Mouse (Mus musculus): ENCODE data around the gene Myo1e.

The Myo1e gene

DNA sequence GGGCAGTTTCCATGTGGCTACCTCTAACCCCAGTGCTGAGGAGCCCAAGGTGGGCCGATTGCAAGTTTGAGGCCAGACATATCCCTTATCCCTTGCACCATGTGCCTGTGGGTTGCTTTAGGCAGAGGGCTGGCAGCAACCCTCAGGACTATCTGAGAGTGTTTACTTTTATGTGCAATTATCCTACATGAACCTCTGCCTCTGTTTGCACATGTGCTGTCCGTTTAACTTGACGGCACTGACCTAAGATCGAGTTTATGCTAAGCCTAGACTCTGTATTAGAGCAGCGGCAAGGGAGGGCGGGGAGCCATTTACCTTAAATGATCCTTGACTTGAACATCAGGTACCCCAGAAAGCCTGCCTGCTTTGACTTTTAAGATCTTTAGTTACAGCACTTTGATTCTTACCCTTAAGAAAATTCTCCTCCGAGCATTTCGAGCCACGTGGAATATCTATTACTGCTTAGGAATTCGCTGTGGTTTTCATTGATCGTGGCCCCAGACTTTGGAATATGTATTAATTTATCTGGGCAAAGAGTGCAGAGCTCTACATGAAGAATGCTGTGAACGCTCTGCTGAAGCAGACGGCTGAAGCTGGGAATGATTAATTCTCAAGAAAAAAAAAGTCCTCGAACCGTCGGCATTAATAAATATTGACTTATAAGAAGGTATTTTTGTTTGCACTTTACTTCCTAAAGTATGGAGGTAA lies 33.7 kb downstream of the Myo1e start:
- no peak for TF ChIP-seq GATA4 (IDR thresholded peaks at IDR 0.05; ENCODE audit: insufficient replicate concordance, low read length)

DNA sequence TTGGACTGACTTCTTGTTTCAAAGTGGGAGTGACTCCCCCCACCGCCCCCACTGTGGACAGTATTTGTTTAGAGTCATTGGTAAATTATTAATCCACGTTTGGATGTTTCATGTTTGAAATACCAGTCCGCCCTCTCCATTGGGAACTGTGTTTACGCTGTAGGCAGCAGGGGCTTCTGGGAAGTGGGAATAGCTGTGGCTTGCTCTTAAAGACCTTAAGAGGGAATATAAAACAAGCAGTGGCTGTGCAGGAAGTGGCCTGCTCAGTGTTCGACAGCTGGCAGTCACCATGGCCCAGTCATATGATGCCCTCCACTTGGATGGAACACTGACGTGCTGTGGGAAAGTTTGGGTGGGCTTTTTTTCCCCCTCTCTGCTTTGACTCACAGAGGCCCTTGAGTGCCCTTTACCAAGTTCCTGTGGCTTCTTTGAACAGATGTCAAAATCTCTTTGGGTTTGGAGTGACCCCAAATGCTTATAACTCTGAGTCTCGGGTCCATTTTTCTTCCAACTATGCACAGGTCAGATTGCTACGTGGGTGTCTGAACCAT lies 34.3 kb downstream of the Myo1e start:
- TF ChIP-seq GATA4 (IDR thresholded peaks at IDR 0.05; ENCODE audit: insufficient replicate concordance, low read length): no peak

DNA sequence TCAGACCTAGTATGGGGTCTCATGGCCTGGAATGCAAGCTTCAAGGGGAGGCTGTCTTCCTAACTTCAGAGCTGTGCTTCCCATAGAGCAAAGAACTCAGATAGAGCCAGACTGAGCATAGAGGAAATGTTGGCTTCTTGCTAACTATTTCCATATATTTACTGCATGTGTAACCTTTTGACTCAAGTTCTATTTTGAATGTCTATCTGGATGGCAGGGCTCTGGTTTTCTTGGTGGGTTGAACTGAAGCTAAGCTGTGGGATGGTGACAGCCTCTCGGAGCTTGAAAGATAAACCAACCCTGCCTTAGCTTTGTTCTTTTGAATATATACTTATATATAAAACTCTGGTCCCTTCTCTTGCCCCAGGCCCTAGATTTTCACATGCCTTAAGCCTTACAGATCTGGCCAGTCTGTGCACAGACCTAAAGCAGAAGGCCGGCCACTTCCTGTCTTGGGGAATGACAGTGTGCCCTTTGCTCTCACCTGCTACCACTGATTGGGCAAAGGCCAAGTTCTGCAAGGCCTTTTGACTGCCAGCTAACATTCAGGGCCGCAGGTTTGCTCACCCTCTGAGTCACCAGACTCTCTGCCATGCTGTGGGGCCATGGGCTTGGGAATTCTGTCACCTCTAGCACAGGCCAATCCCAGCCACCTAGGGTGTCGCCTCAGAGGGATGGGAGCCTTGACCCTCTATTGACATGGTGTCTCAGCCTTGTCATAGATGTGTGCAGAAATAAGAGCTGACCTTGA lies 35.1 kb downstream of the Myo1e start:
- no peak for TF ChIP-seq GATA4 (IDR thresholded peaks at IDR 0.05; ENCODE audit: insufficient replicate concordance, low read length)

DNA sequence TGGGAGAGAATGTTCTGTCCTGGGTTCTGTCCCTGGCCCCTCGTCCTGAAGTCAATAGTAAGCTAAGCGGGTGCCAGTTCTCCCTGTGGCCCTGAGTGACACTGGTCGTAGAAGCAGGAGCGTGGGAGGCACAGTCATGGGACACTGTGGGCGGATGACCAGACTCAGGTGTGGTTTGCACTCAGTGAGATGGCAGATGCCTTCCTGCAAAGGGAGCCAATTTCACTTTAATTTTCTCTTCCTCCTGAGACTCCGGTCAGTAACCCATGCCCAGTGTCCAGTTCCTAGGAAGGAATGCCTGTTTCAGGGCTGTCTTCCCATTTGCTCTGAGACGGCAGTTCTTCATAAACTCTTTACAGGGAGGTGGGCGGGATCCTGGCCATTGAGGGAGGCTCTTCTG lies 36.1 kb downstream of the Myo1e start:
- no peak for TF ChIP-seq GATA4 (IDR thresholded peaks at IDR 0.05; ENCODE audit: insufficient replicate concordance, low read length)

DNA sequence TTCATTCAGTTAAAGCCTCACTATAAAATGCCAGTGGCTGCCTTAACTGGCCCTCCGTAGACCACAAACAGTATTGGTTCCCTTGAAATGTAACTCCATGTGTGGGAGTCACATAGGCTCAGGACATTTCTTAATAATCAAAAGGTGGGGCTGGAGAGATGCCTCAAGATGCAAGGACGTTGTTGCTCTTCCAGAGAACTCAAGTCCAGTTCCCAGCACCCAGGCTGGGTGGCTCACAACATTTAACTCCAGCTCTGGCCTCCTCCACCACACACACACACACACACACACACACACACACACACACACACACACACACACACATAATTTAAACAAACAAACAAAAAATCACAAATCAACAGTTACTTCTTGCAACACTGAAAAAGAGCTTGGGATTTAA lies 36.6 kb downstream of the Myo1e start:
- TF ChIP-seq GATA4 (IDR thresholded peaks at IDR 0.05; ENCODE audit: insufficient replicate concordance, low read length): no peak

DNA sequence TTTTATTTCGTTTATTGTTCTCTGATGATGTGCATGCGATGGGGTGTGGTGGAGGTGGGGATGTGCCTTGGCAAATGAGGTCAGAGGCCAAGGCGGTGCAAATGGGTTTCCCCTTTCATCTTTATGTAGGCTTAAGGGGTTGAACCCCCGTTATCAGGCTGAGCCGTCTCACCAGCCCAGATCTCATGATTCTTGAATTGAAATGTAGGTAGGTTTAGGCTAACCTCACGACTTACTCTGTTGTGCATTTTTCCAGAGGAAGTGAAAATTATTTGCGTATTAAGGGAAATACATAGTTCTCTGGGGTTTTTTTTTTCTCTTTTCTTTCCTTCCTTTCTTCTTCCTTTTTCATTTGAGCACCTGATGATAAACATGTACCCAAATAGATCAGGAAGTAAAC lies 37.0 kb downstream of the Myo1e start:
- TF ChIP-seq GATA4 (IDR thresholded peaks at IDR 0.05; ENCODE audit: insufficient replicate concordance, low read length): no peak

DNA sequence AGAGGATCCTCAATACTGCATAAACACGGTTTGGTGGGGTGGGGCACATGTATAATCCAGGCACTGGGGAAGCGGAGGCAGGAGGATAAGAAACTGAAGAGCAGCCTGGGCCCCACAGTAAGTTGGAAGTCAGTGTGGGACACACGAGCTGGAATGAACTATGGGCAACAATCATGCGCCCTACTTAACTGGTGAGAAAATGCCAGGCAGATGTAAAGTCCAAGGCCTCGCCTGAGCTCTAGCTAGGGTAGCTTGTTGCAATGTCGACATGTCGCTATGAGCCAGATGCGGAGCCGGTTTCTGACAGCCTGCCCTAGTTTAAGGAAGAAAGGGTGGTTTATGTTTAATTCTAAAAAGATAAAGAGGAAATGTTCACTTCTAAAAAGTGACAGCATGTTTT lies 37.9 kb downstream of the Myo1e start:
- no peak for TF ChIP-seq GATA4 (IDR thresholded peaks at IDR 0.05; ENCODE audit: insufficient replicate concordance, low read length)

DNA sequence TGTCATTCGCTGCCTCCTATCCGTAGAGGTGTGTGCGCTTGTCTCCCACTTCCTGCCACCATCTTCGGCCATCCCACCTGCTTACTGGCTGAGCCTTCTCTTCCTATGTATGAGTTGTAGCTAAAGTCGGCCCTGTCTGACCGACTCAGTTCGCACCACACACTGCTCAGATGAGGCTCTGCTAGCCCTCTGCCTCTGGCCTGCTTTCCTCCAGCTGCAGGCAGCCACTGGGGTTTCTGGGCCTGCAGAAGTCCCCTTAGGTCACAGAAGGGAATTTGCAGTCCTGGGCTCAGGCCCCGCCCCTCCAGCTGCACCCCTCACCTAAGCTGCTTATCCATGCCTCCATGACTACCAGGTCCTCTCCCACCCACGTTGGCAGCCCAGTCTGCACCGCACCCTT lies 39.3 kb downstream of the Myo1e start:
- TF ChIP-seq GATA4 (IDR thresholded peaks at IDR 0.05; ENCODE audit: insufficient replicate concordance, low read length): no peak

DNA sequence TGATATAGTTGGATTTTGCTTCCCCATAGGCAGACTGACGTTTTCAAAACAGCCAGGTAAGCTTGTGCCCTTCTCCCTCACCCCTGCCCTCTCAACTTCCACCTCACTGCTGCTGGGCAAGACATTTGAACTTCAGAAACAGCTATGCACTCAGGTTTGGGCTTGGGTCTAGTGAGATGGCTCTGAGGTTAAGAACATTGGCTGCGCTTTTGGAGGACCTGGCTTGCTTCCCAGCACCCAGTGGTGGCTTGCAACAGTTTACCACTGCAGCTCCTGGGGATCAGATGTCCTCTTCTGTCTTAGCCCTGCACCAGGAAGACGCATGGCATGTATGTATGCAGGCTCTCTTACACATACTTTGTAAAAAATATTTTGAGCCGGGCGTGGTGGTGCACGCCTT lies 40.9 kb downstream of the Myo1e start:
- TF ChIP-seq GATA4 (IDR thresholded peaks at IDR 0.05; ENCODE audit: insufficient replicate concordance, low read length): no peak

DNA sequence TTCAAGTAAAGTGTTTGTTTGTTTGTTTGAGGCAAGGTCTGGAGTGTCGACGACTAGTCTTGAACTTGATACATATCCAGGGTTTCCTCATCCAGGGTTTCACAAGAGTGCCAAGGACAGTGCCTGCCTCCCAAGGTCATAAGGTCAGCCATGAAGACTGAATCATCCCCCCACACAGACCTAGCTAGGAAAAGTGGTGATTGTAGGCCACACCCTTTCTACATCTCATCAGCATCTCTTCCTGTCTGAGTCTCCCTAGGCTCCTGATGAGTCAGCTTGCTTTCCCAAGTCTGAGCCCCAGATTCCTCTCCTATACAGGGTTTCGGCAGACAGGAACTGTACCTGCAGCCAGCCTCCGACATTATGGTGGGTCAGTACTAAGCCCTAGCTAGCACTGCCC lies 41.7 kb downstream of the Myo1e start:
- no peak for TF ChIP-seq GATA4 (IDR thresholded peaks at IDR 0.05; ENCODE audit: insufficient replicate concordance, low read length)

DNA sequence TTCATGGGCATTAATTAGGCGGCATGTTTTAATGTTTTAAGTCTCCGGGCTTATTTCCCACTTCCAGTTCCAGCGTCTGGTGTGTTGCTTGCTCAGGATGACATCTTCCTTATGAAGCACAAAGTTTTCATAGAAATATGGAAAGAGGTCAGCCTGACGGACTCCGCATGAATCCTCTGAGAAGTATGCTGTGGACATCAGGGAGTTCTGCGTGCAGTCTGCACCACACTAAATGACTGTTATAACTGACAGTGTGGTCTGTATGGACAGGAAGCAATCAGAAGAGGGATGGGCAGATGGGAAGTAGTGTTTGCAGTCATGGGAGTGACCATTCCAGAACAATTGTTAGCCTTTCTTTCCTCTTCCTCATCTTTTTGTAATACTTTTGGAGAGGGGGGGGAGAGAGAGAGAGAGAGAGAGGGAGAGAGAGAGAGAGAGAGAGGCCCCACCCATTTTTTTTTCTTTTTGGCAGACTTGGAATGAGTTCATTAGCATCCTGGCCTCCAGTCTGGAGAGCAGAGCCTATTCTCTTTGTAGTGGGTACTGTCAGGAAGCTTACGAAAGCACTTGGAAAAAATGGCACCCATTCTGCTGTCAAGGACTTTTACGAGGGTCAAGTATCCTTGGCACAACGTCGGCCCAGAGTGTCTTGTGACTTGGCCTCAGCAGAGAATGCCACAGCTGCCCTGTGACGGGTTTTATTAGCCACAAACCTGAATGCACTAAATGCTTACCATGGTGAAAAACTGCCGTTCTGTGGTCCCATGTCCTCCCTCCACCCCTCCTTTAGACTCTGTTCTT lies 42.9 kb downstream of the Myo1e start:
- no peak for TF ChIP-seq GATA4 (IDR thresholded peaks at IDR 0.05; ENCODE audit: insufficient replicate concordance, low read length)

DNA sequence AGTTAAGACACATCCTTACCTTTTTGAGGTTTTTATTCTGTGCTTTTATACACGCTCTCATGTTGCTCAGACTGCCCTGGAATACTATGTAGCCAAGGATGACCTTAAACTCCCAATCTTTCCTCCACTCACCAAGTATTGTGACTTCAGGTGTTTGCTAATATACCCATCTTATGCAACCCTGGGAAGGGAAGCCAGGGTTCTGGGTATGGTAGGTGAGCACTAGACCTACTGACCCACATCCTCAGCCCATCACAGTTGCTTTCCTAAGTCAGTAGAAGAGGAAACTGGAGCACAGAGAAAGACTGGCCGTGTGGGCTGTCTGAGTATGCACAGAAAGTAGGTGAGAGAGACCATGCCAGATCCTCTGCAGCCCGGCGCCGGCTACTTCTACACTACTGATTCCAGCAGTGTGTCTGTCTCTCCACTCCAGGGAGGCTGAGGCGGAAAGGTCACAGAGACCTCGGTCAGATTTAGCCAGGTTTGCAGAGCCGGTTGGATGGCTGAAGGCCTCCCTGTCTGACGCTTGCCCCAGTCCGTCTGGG lies 44.4 kb downstream of the Myo1e start:
- no peak for TF ChIP-seq GATA4 (IDR thresholded peaks at IDR 0.05; ENCODE audit: insufficient replicate concordance, low read length)

DNA sequence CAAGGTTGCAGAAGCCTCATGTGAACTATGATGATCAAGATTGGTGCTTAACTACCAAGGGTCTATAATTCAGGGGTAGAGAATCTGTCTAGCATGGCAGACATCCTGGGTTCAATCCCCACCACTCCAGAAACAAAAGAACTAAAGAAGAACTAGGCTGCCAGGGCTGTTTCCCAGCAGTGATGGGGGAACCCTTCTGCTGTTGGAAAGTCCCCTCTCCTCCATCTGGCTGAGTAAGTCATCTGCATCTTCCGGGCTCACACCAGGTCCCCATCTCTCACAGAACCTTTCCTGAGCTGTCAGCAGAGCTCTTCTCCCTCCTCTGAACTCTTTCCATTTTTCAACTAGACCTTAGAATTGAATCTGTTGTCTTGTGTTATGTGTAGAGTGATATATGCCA lies 45.9 kb downstream of the Myo1e start:
- no peak for TF ChIP-seq GATA4 (IDR thresholded peaks at IDR 0.05; ENCODE audit: insufficient replicate concordance, low read length)

DNA sequence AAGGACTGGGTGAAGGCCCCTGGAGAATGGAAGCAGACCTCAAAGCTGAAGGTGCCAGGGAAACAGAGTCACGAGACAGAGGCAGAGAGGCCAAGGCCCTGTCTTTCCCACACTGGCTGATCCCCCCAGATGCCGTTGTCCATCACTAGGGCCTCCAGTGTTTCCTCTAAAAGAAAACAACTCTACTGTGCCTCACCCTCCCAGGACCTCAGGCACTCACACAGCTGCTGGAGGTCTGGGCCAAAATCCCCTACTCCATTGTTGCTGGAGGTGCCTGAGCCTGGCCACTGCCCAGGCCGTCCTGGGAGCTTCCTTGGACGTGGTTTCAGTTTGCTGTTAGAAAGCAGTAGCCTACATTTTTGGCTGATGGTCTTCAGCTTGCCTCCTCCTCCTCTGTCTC lies 47.9 kb downstream of the Myo1e start:
- no peak for TF ChIP-seq GATA4 (IDR thresholded peaks at IDR 0.05; ENCODE audit: insufficient replicate concordance, low read length)

Data from liver, adult (tissue).